Mouse (Mus musculus) embryo, embryonic 11 days (tissue): Measurements from ENCODE around the gene Gm38392.

Experiments used
- DNase-seq: peaks from one replicate; pipeline ENCODE4 v3.0.0-alpha.2; 2015

The Gm38392 gene

GRCm38 (mm10) chr3:88214971-88215552 is 71.9 kb downstream of the Gm38392 start:
- DNase-seq = no peak

GRCm38 (mm10) chr3:88214197-88214938 is 72.6 kb downstream of the Gm38392 start:
- peak; percentile 60 for DNase-seq

GRCm38 (mm10) chr3:88213019-88213418 is 74.0 kb downstream of the Gm38392 start:
- DNase-seq = no peak

- DNase-seq = no peak
These were observed 74.7 kb downstream of the Gm38392 start for GRCm38 (mm10) chr3:88212356-88212755.

- no peak for DNase-seq
These were observed 76.1 kb downstream of the Gm38392 start for GRCm38 (mm10) chr3:88210918-88211317.

GRCm38 (mm10) chr3:88210121-88210520 is 76.9 kb downstream of the Gm38392 start:
- no peak for DNase-seq

DNA sequence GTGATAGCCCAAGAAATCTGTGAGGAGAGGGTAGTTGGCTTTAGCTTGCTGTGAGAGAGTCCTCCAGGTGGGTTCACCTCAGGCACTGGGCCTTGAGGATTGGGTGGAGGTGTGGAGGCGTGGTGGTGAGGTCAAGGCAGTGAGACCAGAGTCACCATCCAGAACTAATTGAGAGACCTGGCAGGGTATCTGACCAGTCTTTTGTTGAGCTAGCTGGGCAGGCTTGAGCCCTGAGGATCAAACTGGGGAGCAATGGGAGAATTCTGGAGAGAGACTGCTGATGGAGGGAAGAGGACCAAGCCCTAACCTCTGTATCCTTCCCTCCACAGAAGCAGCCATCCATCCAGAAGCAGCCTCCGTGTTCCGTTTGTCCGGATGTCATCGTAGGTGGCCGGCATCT is 77.7 kb downstream of the Gm38392 start:
- DNase-seq = no peak

GRCm38 (mm10) chr3:88208226-88208720 is 78.7 kb downstream of the Gm38392 start:
- no peak for DNase-seq

DNA sequence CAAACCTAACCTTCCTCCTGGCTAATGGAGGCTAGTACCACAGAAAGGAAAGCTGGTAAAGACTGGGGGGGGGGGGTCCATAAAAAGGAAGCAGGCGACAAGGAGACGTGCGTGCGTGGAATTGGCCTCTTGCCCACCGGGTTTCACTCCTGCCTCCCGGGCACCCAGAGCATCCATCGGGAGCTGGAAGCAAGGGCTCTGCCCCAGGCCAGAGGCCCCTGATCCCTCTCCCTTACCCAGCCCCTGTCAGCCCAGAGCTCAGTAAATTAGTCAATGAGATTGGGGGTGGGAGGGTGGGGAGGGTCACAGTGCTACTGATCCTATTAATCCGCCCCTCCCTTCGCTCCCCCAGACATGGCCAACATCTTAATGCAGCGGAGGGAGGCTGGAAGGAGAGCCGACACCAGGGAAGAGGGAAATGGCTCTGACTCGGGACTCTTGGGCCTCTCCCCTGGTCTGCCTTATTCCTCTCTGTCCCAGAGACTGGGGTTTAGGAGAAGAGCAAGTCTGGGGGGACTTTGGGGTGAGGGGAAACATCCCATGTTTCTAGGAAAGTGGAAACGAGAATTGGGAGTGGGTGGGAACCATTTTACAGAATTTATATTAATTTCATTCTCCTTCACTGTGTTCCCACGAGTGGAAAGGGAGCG is 79.4 kb downstream of the Gm38392 start:
- DNase-seq = no peak

GRCm38 (mm10) chr3:88206901-88207371 is 80.1 kb downstream of the Gm38392 start:
- no peak for DNase-seq

- DNase-seq = no peak
These were observed 80.5 kb downstream of the Gm38392 start for GRCm38 (mm10) chr3:88206500-88206899.

DNA sequence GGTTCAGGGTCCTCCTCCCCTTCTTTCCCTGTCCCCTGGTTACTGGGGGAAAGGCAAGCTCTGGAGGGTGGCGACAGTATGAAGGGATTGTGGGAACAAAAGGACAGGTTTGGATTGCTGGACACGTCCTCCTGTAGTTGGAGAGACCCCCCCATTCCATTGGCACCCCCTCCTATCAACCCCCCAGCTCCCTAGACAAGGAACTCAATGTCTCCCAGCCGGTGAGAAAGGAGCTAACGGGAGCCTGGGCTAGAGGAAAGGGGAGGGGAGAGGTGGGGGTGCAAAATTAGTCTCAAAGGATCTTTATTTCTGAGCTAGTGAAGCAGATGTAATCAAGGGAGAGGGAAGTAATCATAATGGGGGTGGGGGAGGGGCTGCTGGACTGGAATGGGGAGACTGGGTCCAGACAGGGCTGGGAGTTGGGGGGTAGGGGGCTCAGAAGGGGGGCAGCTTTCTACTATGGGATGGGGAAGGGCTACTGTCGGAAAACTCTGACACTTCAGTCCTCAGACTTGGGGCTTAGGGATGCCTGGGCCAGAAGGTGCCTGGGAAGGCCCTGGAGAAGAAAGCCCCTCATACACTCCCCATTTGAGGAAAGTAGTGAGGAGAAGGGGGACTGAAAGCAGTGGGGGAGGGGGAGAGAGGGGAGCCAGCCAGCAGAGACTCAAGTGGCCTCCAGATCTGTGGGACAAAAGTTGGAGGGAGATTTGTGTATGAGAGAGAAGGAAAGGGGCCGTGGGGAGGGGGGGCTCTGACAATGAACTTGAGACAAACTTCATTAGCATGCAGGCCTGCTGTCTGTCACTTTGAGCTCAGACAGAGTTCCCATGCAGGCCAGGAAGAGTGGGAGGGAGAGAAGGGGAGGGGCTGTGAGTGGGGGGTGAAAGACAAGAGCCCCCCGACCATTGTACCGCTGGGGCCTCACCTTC is 81.2 kb downstream of the Gm38392 start:
- DNase-seq = peak; percentile 69

DNA sequence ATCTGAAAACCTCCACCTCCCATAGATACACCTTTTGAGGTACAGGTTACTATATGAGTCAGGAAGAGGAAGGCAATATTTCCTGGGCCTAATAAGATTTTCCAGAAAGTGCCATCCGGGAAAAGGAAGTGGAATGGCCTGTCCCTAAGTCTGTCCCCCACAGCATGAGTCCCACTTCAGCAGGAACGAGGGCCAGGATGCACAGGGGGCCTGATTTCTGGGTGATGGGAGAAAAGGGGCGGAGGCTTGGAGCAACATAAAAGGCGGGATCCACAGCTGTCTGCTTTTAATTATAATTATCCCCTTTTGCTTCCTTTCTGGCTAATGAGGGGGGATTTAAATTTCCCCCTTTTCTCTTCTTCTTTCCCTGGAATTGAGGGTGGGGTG is 81.8 kb downstream of the Gm38392 start:
- no peak for DNase-seq

DNA sequence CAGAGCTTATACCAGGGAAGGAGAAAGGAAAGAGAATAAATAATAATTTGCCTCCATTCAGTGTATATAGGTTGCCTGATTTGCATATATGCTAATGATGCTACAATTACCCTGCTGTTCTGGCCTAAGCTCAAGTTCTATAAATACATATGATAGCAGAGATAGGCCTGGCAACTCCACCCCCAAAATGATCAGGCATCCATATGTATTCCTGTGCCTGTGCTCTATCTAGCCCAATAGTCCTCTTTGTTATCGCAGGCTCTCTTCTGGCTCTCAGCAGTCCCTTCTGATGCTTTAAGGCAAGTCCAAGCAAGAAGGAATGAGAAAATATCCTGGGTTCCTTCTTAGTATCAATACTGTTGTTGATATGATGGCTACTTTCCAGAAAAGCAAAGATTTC is 82.3 kb downstream of the Gm38392 start:
- no peak for DNase-seq

GRCm38 (mm10) chr3:88203999-88204700 is 82.9 kb downstream of the Gm38392 start:
- no peak for DNase-seq

DNA sequence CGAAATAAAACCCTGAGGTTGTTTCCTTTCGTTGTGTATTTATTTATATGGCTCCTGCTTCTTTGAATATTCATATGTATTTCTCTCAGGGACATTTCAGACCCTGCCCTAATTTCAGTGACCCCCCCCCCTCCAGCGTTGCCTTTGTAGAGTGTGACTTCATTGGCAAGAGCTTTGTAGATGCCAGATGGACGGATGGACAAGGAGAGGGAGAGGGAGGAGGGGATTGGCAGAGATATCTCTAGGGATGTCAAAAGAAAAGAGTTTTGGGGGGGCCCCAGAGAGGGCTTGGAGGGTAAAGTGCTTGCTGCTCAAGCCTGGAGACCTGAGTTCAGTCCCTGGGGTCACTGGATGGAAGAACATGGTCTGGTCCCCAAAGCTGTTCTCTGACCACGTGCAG is 83.6 kb downstream of the Gm38392 start:
- no peak for DNase-seq

- no peak for DNase-seq
These were observed 84.0 kb downstream of the Gm38392 start for GRCm38 (mm10) chr3:88202986-88203385.

GRCm38 (mm10) chr3:88201640-88202039 is 85.4 kb downstream of the Gm38392 start:
- no peak for DNase-seq

DNA sequence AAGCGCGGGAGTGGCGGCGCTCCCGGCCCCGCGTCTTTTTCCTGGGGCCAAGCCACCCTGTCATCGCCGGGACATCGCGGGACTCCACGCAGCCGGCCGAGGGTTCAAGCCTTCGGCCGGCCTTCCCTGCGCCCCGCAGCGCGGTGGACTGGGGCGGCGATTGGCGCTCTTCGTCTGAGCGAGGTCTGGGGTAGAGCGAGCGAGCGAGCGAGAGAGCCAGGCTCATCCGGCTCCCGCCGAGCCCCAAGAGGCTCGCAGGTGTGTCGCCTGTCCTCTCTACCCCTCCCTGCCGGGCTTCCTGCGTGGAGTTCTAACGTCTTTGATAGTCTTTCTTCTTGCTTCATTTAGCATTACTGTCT is 86.1 kb downstream of the Gm38392 start:
- DNase-seq = no peak

DNA sequence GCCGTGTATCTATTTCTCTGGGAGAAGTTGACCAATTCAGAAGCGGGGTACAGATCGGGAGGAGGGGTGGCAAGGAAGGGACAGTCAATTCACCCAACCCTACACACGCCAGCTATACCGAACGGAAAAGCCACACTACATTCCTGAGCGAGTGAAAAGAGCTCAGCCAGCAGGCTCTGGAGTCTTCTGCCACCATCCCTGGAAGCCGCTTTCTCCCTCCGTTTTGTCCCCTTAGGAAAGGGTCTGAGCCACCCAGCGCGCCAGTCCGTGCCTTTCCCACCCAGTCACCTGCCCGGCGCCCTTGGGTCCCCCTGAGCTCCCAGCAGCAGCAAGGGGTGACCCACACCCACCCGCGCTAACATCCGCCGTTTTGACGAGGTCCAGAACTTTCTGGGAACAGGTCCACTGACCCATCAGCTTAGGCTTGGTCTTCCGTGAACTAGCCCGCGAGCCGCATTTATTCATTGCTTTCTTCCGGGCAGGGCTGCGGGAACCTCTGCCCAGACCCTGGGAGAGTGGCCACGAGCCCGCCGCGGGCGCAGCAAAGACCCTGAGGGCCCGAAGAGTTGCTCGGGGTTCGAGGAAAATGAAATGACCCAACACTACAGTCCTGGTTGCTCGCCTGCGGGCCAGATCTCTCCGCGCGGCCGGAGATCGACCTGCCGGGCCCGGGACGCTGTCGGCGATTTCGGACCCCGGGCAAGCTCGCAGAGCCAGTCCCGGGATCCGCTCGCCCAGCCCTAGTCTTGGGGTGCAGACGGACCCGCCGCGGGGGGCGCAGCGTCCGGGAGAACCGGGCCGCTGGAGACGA is 86.6 kb downstream of the Gm38392 start:
- no peak for DNase-seq

- no peak for DNase-seq
These were observed 87.4 kb downstream of the Gm38392 start for GRCm38 (mm10) chr3:88199541-88200110.
